Comparison of ENCODE assay signal across 17 mouse cellular contexts in the genomic region with DNA sequence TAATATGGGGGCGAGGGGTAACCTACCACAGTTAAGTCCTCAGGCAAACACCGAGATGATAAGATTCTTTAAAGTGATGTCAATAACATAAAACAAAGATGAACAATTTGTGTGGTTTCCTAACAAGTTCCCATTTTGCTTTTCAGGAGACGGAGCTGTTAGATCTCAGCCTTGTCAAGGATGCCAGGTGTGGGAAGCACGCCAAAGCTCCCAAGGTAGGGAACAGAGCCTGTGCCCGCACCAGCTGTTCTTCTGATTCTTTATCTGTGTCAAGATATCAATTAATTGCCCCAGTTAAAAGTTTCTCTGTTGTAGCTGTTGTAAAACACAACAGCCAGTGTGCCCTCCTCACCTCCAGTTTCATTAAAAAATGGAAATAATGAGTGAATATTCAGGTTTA.
DNase-seq lines count a peak whose midpoint lies in the region; ATAC-seq lines count a peak whose summit lies in the region.
"Had no signal": no experiment of that assay in that cellular context is flagged by ENCODE, and none has a peak within 500 bp of the region (broad histone marks: within the 10 kb centered on the region; RNA-seq: fewer than 3 reads in every experiment).

No protein-coding gene starts in this region.

- H3K36me3 ChIP-seq in hindbrain, embryonic 16.5 days (ENCODE audit: control insufficient read depth, insufficient read depth, low read length), result no peaks in the 10 kb centered on the region
- H3K36me3 ChIP-seq: embryonic facial prominence, embryonic 15.5 days; heart, embryonic 10.5 days had no signal

- 0 out of 2 replicates have a peak, but pooled peaks have one; percentile 49 for ATAC-seq in cerebellum, adult (ENCODE audit: insufficient number of reproducible peaks, low FRiP score, low TSS enrichment)
- ATAC-seq in megakaryocyte progenitor cell, adult 5-6 weeks (replicated peaks; ENCODE audit: poor library complexity), result no peak
- no peak for ATAC-seq in hindbrain, embryonic 16.5 days
- ATAC-seq: activated CD4-positive, CD25-positive, alpha-beta regulatory T cell, adult 4 months; forebrain, embryonic 14.5 days had no signal

- H3K9ac ChIP-seq in hindbrain, embryonic 16.5 days (ENCODE audit: low read depth, low read length), result no peak overlapping the region
- H3K9ac ChIP-seq: embryonic facial prominence, embryonic 15.5 days had no signal

- H3K4me3 ChIP-seq in hindbrain, embryonic 16.5 days (ENCODE audit: low read length), result no peak overlapping the region
- H3K4me3 ChIP-seq: embryonic facial prominence, embryonic 15.5 days; gastrocnemius, adult 2 months; heart, embryonic 10.5 days had no signal

- no peak overlapping the region for H3K4me2 ChIP-seq in hindbrain, embryonic 16.5 days (ENCODE audit: low read length)
- H3K4me2 ChIP-seq: embryonic facial prominence, embryonic 15.5 days had no signal

- H3K4me1 ChIP-seq in hindbrain, embryonic 16.5 days (ENCODE audit: control insufficient read depth, insufficient read depth, low read depth, low read length), result no peaks in the 10 kb centered on the region
- H3K4me1 ChIP-seq: embryonic facial prominence, embryonic 15.5 days had no signal

- 73% methylated on average over 5 of the region's 5 CpGs for WGBS in hindbrain, embryonic 16.5 days

- intact Hi-C loops in left cerebral cortex, postnatal 4 days (cut with DNase I), result no loop called here

- DNase-seq in left cerebral cortex, postnatal 4 days, result peak; percentile 72
- DNase-seq in left cerebral cortex, adult 8-10 months (ENCODE audit: low spot score in 2 of 2), result no peak
- DNase-seq in cerebellum, adult 18-20 months, result peak; percentile 73 to 76
- peak; percentile 91 for DNase-seq in cerebellum, postnatal 14 days
- no peak for DNase-seq in yolk sac, embryonic 10.5 days (ENCODE audit: low spot score)
- DNase-seq: gastrocnemius, adult 2 months; kidney, adult 18-20 months; kidney, postnatal 10 days; lung, postnatal 4 days; thymus, postnatal 14 days had no signal

- no peaks in the 10 kb centered on the region for H3K27me3 ChIP-seq in hindbrain, embryonic 16.5 days (replicated peaks; ENCODE audit: control insufficient read depth, insufficient read depth, low read length)
- H3K27me3 ChIP-seq: embryonic facial prominence, embryonic 15.5 days had no signal

- no peak overlapping the region for H3K27ac ChIP-seq in hindbrain, embryonic 16.5 days (ENCODE audit: low read depth, low read length)
- H3K27ac ChIP-seq: embryonic facial prominence, embryonic 15.5 days; gastrocnemius, adult 2 months; heart, embryonic 10.5 days had no signal

- no peaks in the 10 kb centered on the region for H3K9me3 ChIP-seq in hindbrain, embryonic 16.5 days (ENCODE audit: control insufficient read depth, low read length)
- H3K9me3 ChIP-seq: embryonic facial prominence, embryonic 15.5 days; heart, embryonic 10.5 days had no signal

Comparison
In these comparisons a context has a peak if more than half of its experiments do, and no peak if none do; other contexts are left out.
1. DNase-seq: peak in left cerebral cortex, postnatal 4 days (single experiment), cerebellum, adult 18-20 months (2 of 2) and cerebellum, postnatal 14 days (2 of 2); none in left cerebral cortex, adult 8-10 months (0 of 2) and yolk sac, embryonic 10.5 days (single experiment).